Mouse (Mus musculus) heart, postnatal 0 days (tissue): ENCODE results near the gene Drosha. TPM values are rescaled to one million over a fixed set of nuclear protein-coding genes. Genes with fewer than 3 reads are reported as not detected.

Source experiments
- ATAC-seq: fragments of 200-750 bp; cut with Nextera tagmentation; 2 replicates; pipeline ENCODE4 v1.8.0; 2017; ENCODE audit warnings: low read depth, moderate number of reproducible peaks, moderate library complexity; ENCODE audit not compliant: insufficient read depth
- DNase-seq: peaks from one replicate; pipeline ENCODE4 v3.0.0-alpha.2; 2016; ENCODE audit warnings: low spot score
- H3K27ac ChIP-seq: fragments of 300-500 bp; sonication (generic); 2 replicates; pipeline ENCODE4 v1.5.1; 2014; ENCODE audit warnings: low read depth, mild to moderate bottlenecking
- H3K27me3 ChIP-seq: fragments of 300-500 bp; sonication (generic); 2 replicates; pipeline ENCODE4 v1.6.1; 2014; ENCODE audit warnings: low read length, mixed read lengths; ENCODE audit not compliant: control insufficient read depth, insufficient read depth
- H3K36me3 ChIP-seq: fragments of 300-500 bp; sonication (generic); replicated peaks from 2 replicates; pipeline ENCODE4 v1.6.1; 2014; ENCODE audit warnings: low read length, mixed read lengths; ENCODE audit not compliant: control insufficient read depth, insufficient read depth
- H3K4me1 ChIP-seq: fragments of 300-500 bp; sonication (generic); 2 replicates; pipeline ENCODE4 v1.6.1; 2014; ENCODE audit warnings: antibody characterized with exemption; ENCODE audit not compliant: control insufficient read depth, insufficient read depth
- H3K4me2 ChIP-seq: fragments of 300-500 bp; sonication (generic); 2 replicates; pipeline ENCODE4 v1.6.1; 2014; ENCODE audit warnings: low read depth, mild to moderate bottlenecking, low read length, moderate library complexity
- H3K4me3 ChIP-seq: fragments of 300-500 bp; sonication (generic); 2 replicates; pipeline ENCODE4 v1.5.1; 2014; ENCODE audit warnings: low read depth, low read length
- H3K9ac ChIP-seq: fragments of 300-500 bp; sonication (generic); replicated peaks from 2 replicates; pipeline ENCODE4 v1.6.1; 2014; ENCODE audit warnings: low read depth, low read length, mixed read lengths
- H3K9me3 ChIP-seq: fragments of 300-500 bp; sonication (generic); replicated peaks from 2 replicates; pipeline ENCODE4 v1.6.1; 2016; ENCODE audit warnings: low read length; ENCODE audit not compliant: control insufficient read depth
- CTCF ChIP-seq: IDR thresholded peaks from 2 replicates; pipeline ENCODE4 v1.5.1; 2016; ENCODE audit warnings: antibody characterized with exemption, control low read depth, low read depth
- EP300 ChIP-seq: IDR thresholded peaks from 2 replicates; pipeline ENCODE4 v1.6.1; 2016; ENCODE audit warnings: antibody characterized with exemption, low read depth
- WGBS: fragments of 180-500 bp; shearing (Covaris S2); extraction: QIAGEN DNeasy Blood & Tissue Kit; methylation state at CpG from one replicate; pipeline ENCODE4 v1.1.7; 2014; 5-methylcytosine and 5-hydroxymethylcytosine counted together
- polyA plus RNA-seq: library from polyadenylated mRNA; unstranded; fragments of >200 nt; fragmentation: Nextera tagmentation; extraction: Ambion mirVana; gene quantifications from 2 replicates; pipeline ENCODE4 v1.2.1, GENCODE M21; 2015
- total RNA-seq: library from RNA; depleted of rRNA; stranded (reverse); fragments of >200 nt; gene quantifications from 2 replicates; pipeline ENCODE4 v1.2.3, GENCODE M21; 2014; ENCODE audit warnings: low replicate concordance

Drosha gene
- total and polyA plus RNA-seq, 2 experiments from 2014 or later = 10.1 to 12.4 TPM

GRCm38 (mm10) chr15:12875442-12876176 lies 51.0 kb downstream of the Drosha start:
- H3K4me2 ChIP-seq = no peak overlapping the region
- 77% methylated on average over 18 of the region's 18 CpGs for WGBS
- no peak for ATAC-seq
- no peak overlapping the region for H3K4me3 ChIP-seq
- TF ChIP-seq EP300 = no peak
- TF ChIP-seq CTCF = no peak
- H3K27ac ChIP-seq = no peak overlapping the region
- H3K9ac ChIP-seq = no peak overlapping the region
- H3K36me3 ChIP-seq = peaks cover 31% of the 10 kb centered on the region
- no peak for DNase-seq
- peaks cover 8% of the 10 kb centered on the region; the same call in 1 of the 2 replicates for H3K4me1 ChIP-seq
- H3K27me3 ChIP-seq = no peaks in the 10 kb centered on the region
- H3K9me3 ChIP-seq = no peaks in the 10 kb centered on the region

GRCm38 (mm10) chr15:12876266-12876665 lies 51.7 kb downstream of the Drosha start:
- H3K9ac ChIP-seq = no peak overlapping the region
- no peak overlapping the region for H3K27ac ChIP-seq
- H3K27me3 ChIP-seq = no peaks in the 10 kb centered on the region
- WGBS = 93% methylated on average over 2 of the region's 2 CpGs
- no peak overlapping the region for H3K4me2 ChIP-seq
- DNase-seq (no peak), ATAC-seq (no peak)
- TF ChIP-seq EP300 (no peak), CTCF (no peak)
- no peak overlapping the region for H3K4me3 ChIP-seq
- peaks cover 31% of the 10 kb centered on the region for H3K36me3 ChIP-seq
- no peaks in the 10 kb centered on the region for H3K9me3 ChIP-seq
- H3K4me1 ChIP-seq = peaks cover 8% of the 10 kb centered on the region; the same call in 1 of the 2 replicates

- TF ChIP-seq EP300 (no peak), CTCF (no peak)
- no peaks in the 10 kb centered on the region for H3K27me3 ChIP-seq
- peaks cover 8% of the 10 kb centered on the region; the same call in 1 of the 2 replicates for H3K4me1 ChIP-seq
- peaks cover 36% of the 10 kb centered on the region for H3K36me3 ChIP-seq
- DNase-seq (no peak), ATAC-seq (no peak)
- no peak overlapping the region for H3K4me2 ChIP-seq
- no peak overlapping the region for H3K4me3 ChIP-seq
- no peak overlapping the region for H3K9ac ChIP-seq
- 75% methylated on average over 4 of the region's 4 CpGs for WGBS
- H3K9me3 ChIP-seq = no peaks in the 10 kb centered on the region
- no peak overlapping the region for H3K27ac ChIP-seq
Observed at GRCm38 (mm10) chr15:12876881-12877280, 52.3 kb downstream of the Drosha start.

GRCm38 (mm10) chr15:12877934-12878333 lies 53.3 kb downstream of the Drosha start:
- DNase-seq = no peak
- Histone ChIP-seq H3K27ac (no peak overlapping the region), H3K4me2 (no peak overlapping the region), H3K9me3 (no peaks in the 10 kb centered on the region), H3K27me3 (no peaks in the 10 kb centered on the region), H3K4me3 (no peak overlapping the region), H3K36me3 (peaks cover 45% of the 10 kb centered on the region), H3K4me1 (peaks cover 8% of the 10 kb centered on the region; the same call in 1 of the 2 replicates), H3K9ac (no peak overlapping the region)
- 93% methylated on average over 12 of the region's 12 CpGs for WGBS
- no peak for TF ChIP-seq EP300
- TF ChIP-seq CTCF = no peak
- no peak for ATAC-seq

- Histone ChIP-seq H3K27ac (no peak overlapping the region), H3K27me3 (no peaks in the 10 kb centered on the region), H3K4me1 (0 out of 2 replicates have a peak, but pooled peaks cover 2% of the 10 kb centered on the region), H3K9me3 (no peaks in the 10 kb centered on the region), H3K9ac (no peak overlapping the region), H3K4me2 (no peak overlapping the region), H3K36me3 (peaks cover 52% of the 10 kb centered on the region), H3K4me3 (no peak overlapping the region)
- DNase-seq (no peak), ATAC-seq (no peak)
- 89% methylated on average over 9 of the region's 9 CpGs for WGBS
- TF ChIP-seq CTCF (no peak), EP300 (no peak)
Observed at GRCm38 (mm10) chr15:12878581-12878980, 54.0 kb downstream of the Drosha start.
